Mouse (Mus musculus) heart, adult 11 months (tissue): Measurements from ENCODE around the gene Cela3b.
"Not testable (repeated sequence)": the region's sequence is repeated elsewhere in the genome, so short reads cannot be mapped to it uniquely, and the experiment has no call there.

ENCODE experiments used
- DNase-seq: peaks from one replicate; pipeline ENCODE4 v3.0.0; 2022

The Cela3b gene

GRCm38 (mm10) chr4:137412185-137412709 is 18.1 kb downstream of the Cela3b start:
- DNase-seq, result not testable (repeated sequence)

GRCm38 (mm10) chr4:137409691-137410090 is 20.6 kb downstream of the Cela3b start, which contains the start of gene Cela3a:
TSS of gene Cela3a (minus strand) at chr4:137409791.
- DNase-seq, result no peak

GRCm38 (mm10) chr4:137405571-137405970 is 24.8 kb downstream of the Cela3b start:
- peak; percentile 92 for DNase-seq

- DNase-seq, result peak; percentile 97
These were observed 33.5 kb downstream of the Cela3b start for GRCm38 (mm10) chr4:137396641-137397525.

GRCm38 (mm10) chr4:137393378-137394135 is 36.8 kb downstream of the Cela3b start:
- peak; percentile 98 for DNase-seq

GRCm38 (mm10) chr4:137392874-137393273 is 37.5 kb downstream of the Cela3b start:
- peak; percentile 89 for DNase-seq

GRCm38 (mm10) chr4:137391287-137391686 is 39.1 kb downstream of the Cela3b start:
- no peak for DNase-seq

GRCm38 (mm10) chr4:137390196-137390595 is 40.1 kb downstream of the Cela3b start:
- no peak for DNase-seq

- DNase-seq, result peak; percentile 93
These were observed 41.4 kb downstream of the Cela3b start for GRCm38 (mm10) chr4:137388983-137389382.

GRCm38 (mm10) chr4:137388059-137388794 is 42.1 kb downstream of the Cela3b start:
- DNase-seq, result peak; percentile 99

GRCm38 (mm10) chr4:137387482-137388058 is 42.8 kb downstream of the Cela3b start:
- DNase-seq, result no peak

- peak; percentile 91 for DNase-seq
These were observed 49.4 kb downstream of the Cela3b start for GRCm38 (mm10) chr4:137380702-137381605.

GRCm38 (mm10) chr4:137379713-137380255 is 50.6 kb downstream of the Cela3b start:
- no peak for DNase-seq

- DNase-seq, result peak; percentile 52
These were observed 51.3 kb downstream of the Cela3b start for GRCm38 (mm10) chr4:137379085-137379484.

- DNase-seq, result peak; percentile 83
These were observed 52.6 kb downstream of the Cela3b start for GRCm38 (mm10) chr4:137377526-137378304.

- peak; percentile 82 for DNase-seq
These were observed 53.6 kb downstream of the Cela3b start for GRCm38 (mm10) chr4:137376778-137377177.

- DNase-seq, result peak; percentile 90
These were observed 54.7 kb downstream of the Cela3b start for GRCm38 (mm10) chr4:137375314-137376278.

- DNase-seq, result peak; percentile 97
These were observed 56.6 kb downstream of the Cela3b start for GRCm38 (mm10) chr4:137373711-137374110.
